Mouse (Mus musculus) midbrain, postnatal 0 days (tissue): Measurements from ENCODE around the gene Zfp800. TPM values are rescaled to one million over a fixed set of nuclear protein-coding genes. Genes with fewer than 3 reads are reported as not detected.

Experiments
- ATAC-seq: fragments of 200-750 bp; cut with Nextera tagmentation; 2 replicates; pipeline ENCODE4 v1.8.0; 2017; ENCODE audit warnings: moderate number of reproducible peaks, mild to moderate bottlenecking, moderate TSS enrichment, moderate library complexity; ENCODE audit not compliant: low FRiP score
- DNase-seq: peaks from one replicate; pipeline ENCODE4 v3.0.0-alpha.2; 2015; ENCODE audit warnings: low spot score
- H3K27ac ChIP-seq: fragments of 300-500 bp; sonication (generic); 2 replicates; pipeline ENCODE4 v1.5.1; 2014; ENCODE audit warnings: low read depth, mild to moderate bottlenecking, low read length, mixed read lengths
- H3K27me3 ChIP-seq: fragments of 300-500 bp; sonication (generic); 2 replicates; pipeline ENCODE4 v1.6.1; 2014; ENCODE audit warnings: low read length, control low read depth, mixed read lengths; ENCODE audit not compliant: insufficient read depth
- H3K36me3 ChIP-seq: fragments of 300-500 bp; sonication (generic); 2 replicates; pipeline ENCODE4 v1.6.1; 2014; ENCODE audit warnings: low read length, control low read depth, mixed read lengths; ENCODE audit not compliant: insufficient read depth
- H3K4me1 ChIP-seq: fragments of 300-500 bp; sonication (generic); 2 replicates; pipeline ENCODE4 v1.6.1; 2014; ENCODE audit warnings: mild to moderate bottlenecking, control low read depth, antibody characterized with exemption, low read length, mixed read lengths; ENCODE audit not compliant: insufficient read depth
- H3K4me2 ChIP-seq: fragments of 300-500 bp; sonication (generic); 2 replicates; pipeline ENCODE4 v1.6.1; 2014; ENCODE audit warnings: low read depth, mild to moderate bottlenecking, low read length, mixed read lengths; ENCODE audit not compliant: poor library complexity, severe bottlenecking
- H3K4me3 ChIP-seq: fragments of 300-500 bp; sonication (generic); 2 replicates; pipeline ENCODE4 v1.5.1; 2014; ENCODE audit warnings: low read depth, mild to moderate bottlenecking, low read length, moderate library complexity
- H3K9ac ChIP-seq: fragments of 300-500 bp; sonication (generic); replicated peaks from 2 replicates; pipeline ENCODE4 v1.6.1; 2014; ENCODE audit warnings: mild to moderate bottlenecking, low read length, moderate library complexity, mixed read lengths; ENCODE audit not compliant: poor library complexity, severe bottlenecking
- H3K9me3 ChIP-seq: fragments of 300-500 bp; sonication (generic); 2 replicates; pipeline ENCODE4 v1.6.1; 2016; ENCODE audit warnings: low read length, control low read depth
- CTCF ChIP-seq: IDR thresholded peaks from 2 replicates; pipeline ENCODE4 v1.5.1; 2016; ENCODE audit warnings: antibody characterized with exemption, mild to moderate bottlenecking
- whole genome bisulfite sequencing: fragments of 180-500 bp; shearing (Covaris S2); extraction: QIAGEN DNeasy Blood & Tissue Kit; methylation state at CpG from one replicate; pipeline ENCODE4 v1.1.7; 2014; 5-methylcytosine and 5-hydroxymethylcytosine counted together
- polyA plus RNA-seq: library from polyadenylated mRNA; unstranded; fragments of >200 nt; fragmentation: Nextera tagmentation; extraction: Ambion mirVana; gene quantifications from 2 replicates; pipeline ENCODE4 v1.2.1, GENCODE M21; 2015
- total RNA-seq: library from RNA; depleted of rRNA; stranded (reverse); fragments of >200 nt; gene quantifications from 2 replicates; pipeline ENCODE4 v1.2.3, GENCODE M21; 2014

Gene Zfp800
- total and polyA plus RNA-seq, 2 experiments from 2014 or later = 22.1 to 24.1 TPM

- ATAC-seq (no peak), DNase-seq (no peak)
- Histone ChIP-seq H3K4me1 (no peaks in the 10 kb centered on the region), H3K9ac (no peak overlapping the region), H3K9me3 (no peaks in the 10 kb centered on the region), H3K4me2 (no peak overlapping the region), H3K4me3 (no peak overlapping the region), H3K27ac (no peak overlapping the region), H3K36me3 (no peaks in the 10 kb centered on the region), H3K27me3 (no peaks in the 10 kb centered on the region)
- no peak for TF ChIP-seq CTCF
- WGBS = 75% methylated on average over 13 of the region's 13 CpGs
These were observed 78.8 kb downstream of the Zfp800 start for GRCm38 (mm10) chr6:28318820-28319573.

GRCm38 (mm10) chr6:28315208-28315607 lies 82.6 kb downstream of the Zfp800 start:
- no peak for DNase-seq
- H3K27ac ChIP-seq = no peak overlapping the region
- H3K36me3 ChIP-seq = no peaks in the 10 kb centered on the region
- ATAC-seq = no peak
- no peaks in the 10 kb centered on the region for H3K27me3 ChIP-seq
- no peaks in the 10 kb centered on the region for H3K9me3 ChIP-seq
- H3K9ac ChIP-seq = no peak overlapping the region
- H3K4me3 ChIP-seq = no peak overlapping the region
- WGBS = over 99% methylated on average over 3 of the region's 3 CpGs
- no peak overlapping the region for H3K4me2 ChIP-seq
- TF ChIP-seq CTCF = no peak
- no peaks in the 10 kb centered on the region for H3K4me1 ChIP-seq

- no peak overlapping the region for H3K9ac ChIP-seq
- no peaks in the 10 kb centered on the region for H3K9me3 ChIP-seq
- H3K36me3 ChIP-seq = no peaks in the 10 kb centered on the region
- no peaks in the 10 kb centered on the region for H3K4me1 ChIP-seq
- WGBS = 85% methylated on average over 2 of the region's 2 CpGs
- DNase-seq = no peak
- H3K27me3 ChIP-seq = no peaks in the 10 kb centered on the region
- H3K4me3 ChIP-seq = no peak overlapping the region
- TF ChIP-seq CTCF = no peak
- no peak overlapping the region for H3K27ac ChIP-seq
- ATAC-seq = no peak
- H3K4me2 ChIP-seq = no peak overlapping the region
These were observed 85.7 kb downstream of the Zfp800 start for GRCm38 (mm10) chr6:28312067-28312466.

- peak; percentile 69 for TF ChIP-seq CTCF
- no peak overlapping the region for H3K4me3 ChIP-seq
- no peaks in the 10 kb centered on the region for H3K4me1 ChIP-seq
- H3K4me2 ChIP-seq = no peak overlapping the region
- no peak overlapping the region for H3K9ac ChIP-seq
- no peaks in the 10 kb centered on the region for H3K9me3 ChIP-seq
- H3K27me3 ChIP-seq = no peaks in the 10 kb centered on the region
- H3K36me3 ChIP-seq = no peaks in the 10 kb centered on the region
- ATAC-seq (no peak), DNase-seq (peak; percentile 49)
- H3K27ac ChIP-seq = no peak overlapping the region
These were observed 88.1 kb downstream of the Zfp800 start for GRCm38 (mm10) chr6:28309692-28310091.

- Histone ChIP-seq H3K4me1 (no peaks in the 10 kb centered on the region), H3K4me3 (no peak overlapping the region), H3K27me3 (no peaks in the 10 kb centered on the region), H3K36me3 (no peaks in the 10 kb centered on the region), H3K9ac (no peak overlapping the region), H3K27ac (no peak overlapping the region), H3K4me2 (no peak overlapping the region), H3K9me3 (no peaks in the 10 kb centered on the region)
- WGBS = 88% methylated on average over 3 of the region's 3 CpGs
- DNase-seq (no peak), ATAC-seq (no peak)
- TF ChIP-seq CTCF = no peak
These were observed 88.9 kb downstream of the Zfp800 start for GRCm38 (mm10) chr6:28308929-28309328.

GRCm38 (mm10) chr6:28306702-28307101 lies 91.1 kb downstream of the Zfp800 start:
- H3K4me2 ChIP-seq = no peak overlapping the region

More at GRCm38 (mm10) chr6:28306702-28307101, 91.1 kb downstream of the Zfp800 start:
- DNase-seq = no peak
- no peak for TF ChIP-seq CTCF
- Histone ChIP-seq H3K9me3 (no peaks in the 10 kb centered on the region), H3K9ac (no peak overlapping the region), H3K27ac (no peak overlapping the region), H3K4me1 (no peaks in the 10 kb centered on the region), H3K4me3 (no peak overlapping the region), H3K27me3 (no peaks in the 10 kb centered on the region), H3K36me3 (no peaks in the 10 kb centered on the region)
- 78% methylated on average over 2 of the region's 2 CpGs for WGBS
- ATAC-seq = no peak
